In the genomic region with DNA sequence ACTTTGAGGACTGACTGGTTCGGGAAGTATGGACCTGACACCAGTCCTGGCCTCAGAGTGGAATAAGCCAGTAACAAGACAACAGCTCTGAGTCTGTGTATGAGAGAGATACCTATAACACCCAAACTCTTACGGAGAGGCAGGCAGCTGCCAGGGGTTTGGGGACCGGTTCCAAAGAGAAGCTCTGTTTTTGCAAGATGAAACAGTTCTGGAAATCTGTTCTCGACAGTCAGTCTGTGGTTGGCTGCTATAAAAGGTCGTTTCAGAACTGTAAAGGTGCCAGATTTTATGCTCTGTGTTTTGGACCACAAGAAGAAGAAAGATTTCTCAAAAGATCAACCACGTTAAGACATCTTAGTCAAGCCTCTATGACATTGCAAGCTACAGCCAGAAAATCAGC, we compare ENCODE assay signal across 35 mouse cellular contexts. TPM values are rescaled to one million over a fixed set of nuclear protein-coding genes. Genes with fewer than 3 reads are reported as not detected.
DNase-seq lines count a peak whose midpoint lies in the region; ATAC-seq and TF ChIP-seq lines count a peak whose summit lies in the region.
"Had no signal": no experiment of that assay in that cellular context is flagged by ENCODE, and none has a peak within 500 bp of the region (broad histone marks: within the 10 kb centered on the region; RNA-seq: fewer than 3 reads in every experiment).

No protein-coding gene starts in this region.

- no peak overlapping the region for H3K9ac ChIP-seq in forebrain, postnatal 0 days
- H3K9ac ChIP-seq in forebrain, embryonic 11.5 days (ENCODE audit: low read length), result no peak overlapping the region
- H3K9ac ChIP-seq in heart, embryonic 15.5 days, result no peak overlapping the region
- no peak overlapping the region for H3K9ac ChIP-seq in midbrain, embryonic 12.5 days (replicated peaks)
- H3K9ac ChIP-seq: embryonic facial prominence, embryonic 13.5 days; liver, embryonic 14.5 days had no signal

- no peak for TF ChIP-seq CTCF in forebrain, postnatal 0 days (IDR thresholded peaks at IDR 0.05; ENCODE audit: low read depth)

- intact Hi-C loops in heart, postnatal 36 days (cut with DNase I), result no loop called here

- H3K4me2 ChIP-seq in forebrain, postnatal 0 days (ENCODE audit: low read depth), result no peak overlapping the region
- H3K4me2 ChIP-seq in forebrain, embryonic 11.5 days (ENCODE audit: low read depth, low read length, severe bottlenecking), result no peak overlapping the region
- H3K4me2 ChIP-seq in heart, embryonic 15.5 days, result 0 out of 2 replicates have a peak overlapping the region, but pooled peaks have one; percentile 44
- H3K4me2 ChIP-seq in midbrain, embryonic 12.5 days (replicated peaks), result no peak overlapping the region

- DNase-seq in forebrain, postnatal 0 days, result peak; percentile 21
- no peak for DNase-seq in forebrain, embryonic 11.5 days (ENCODE audit: low spot score)
- DNase-seq in heart, postnatal 36 days, result no peak
- DNase-seq in midbrain, embryonic 10.5 days (ENCODE audit: low spot score), result no peak
- DNase-seq in telencephalon, adult 2 months (ENCODE audit: low read depth, low spot score), result peak; percentile 47
- DNase-seq: adrenal gland, adult 8-10 months; cerebellum, adult 11 months; cerebellum, adult 9-10 months; cerebellum, postnatal 36 days; gastrocnemius, postnatal 14 days; kidney, adult 8-10 months; kidney, postnatal 4 days; liver; lung, adult 2 months; lung, postnatal 14 days; right cerebral cortex, adult 18-20 months; right cerebral cortex, postnatal 4 days; thymus, adult 2 months; thymus, postnatal 36 days had no signal

- H3K4me3 ChIP-seq in forebrain, postnatal 0 days (ENCODE audit: low read depth, low read length), result no peak overlapping the region
- H3K4me3 ChIP-seq in forebrain, embryonic 11.5 days (ENCODE audit: low read depth, low read length), result no peak overlapping the region
- H3K4me3 ChIP-seq in heart, embryonic 15.5 days, result no peak overlapping the region
- no peak overlapping the region for H3K4me3 ChIP-seq in midbrain, embryonic 12.5 days
- no peak overlapping the region for H3K4me3 ChIP-seq in midbrain, embryonic 10.5 days

- H3K9me3 ChIP-seq in forebrain, postnatal 0 days (ENCODE audit: low read length), result no peaks in the 10 kb centered on the region
- no peaks in the 10 kb centered on the region for H3K9me3 ChIP-seq in forebrain, embryonic 11.5 days (ENCODE audit: control insufficient read depth, low read length)
- H3K9me3 ChIP-seq in heart, embryonic 15.5 days (replicated peaks), result no peaks in the 10 kb centered on the region
- no peaks in the 10 kb centered on the region for H3K9me3 ChIP-seq in midbrain, embryonic 12.5 days
- no peaks in the 10 kb centered on the region for H3K9me3 ChIP-seq in midbrain, embryonic 10.5 days (replicated peaks)
- H3K9me3 ChIP-seq: embryonic facial prominence, embryonic 13.5 days; forebrain, embryonic 10.5 days; G1E; hindbrain, embryonic 10.5 days had no signal

- 0 out of 2 replicates have a peak overlapping the region, but pooled peaks have one; percentile 40 for H3K27ac ChIP-seq in forebrain, postnatal 0 days (ENCODE audit: low read depth, low read length)
- H3K27ac ChIP-seq in forebrain, embryonic 11.5 days (ENCODE audit: low read depth, low read length), result no peak overlapping the region
- H3K27ac ChIP-seq in heart, embryonic 15.5 days, result no peak overlapping the region
- peak overlapping the region; percentile 22; the same call in 1 of the 2 replicates for H3K27ac ChIP-seq in midbrain, embryonic 12.5 days (replicated peaks)
- no peak overlapping the region for H3K27ac ChIP-seq in midbrain, embryonic 10.5 days (replicated peaks)
- H3K27ac ChIP-seq: embryonic facial prominence, embryonic 13.5 days; hindbrain, postnatal 0 days; kidney, postnatal 0 days; liver, embryonic 14.5 days; stomach, postnatal 0 days had no signal

- H3K36me3 ChIP-seq in forebrain, postnatal 0 days (ENCODE audit: insufficient read depth), result no peaks in the 10 kb centered on the region
- H3K36me3 ChIP-seq in forebrain, embryonic 11.5 days (ENCODE audit: control insufficient read depth, insufficient read depth, low read length), result no peaks in the 10 kb centered on the region
- no peaks in the 10 kb centered on the region for H3K36me3 ChIP-seq in heart, embryonic 15.5 days
- no peaks in the 10 kb centered on the region for H3K36me3 ChIP-seq in midbrain, embryonic 12.5 days
- H3K36me3 ChIP-seq in midbrain, embryonic 10.5 days, result no peaks in the 10 kb centered on the region
- H3K36me3 ChIP-seq: embryonic facial prominence, embryonic 13.5 days; forebrain, embryonic 10.5 days; G1E; hindbrain, embryonic 10.5 days had no signal

- no peak for ATAC-seq in forebrain, postnatal 0 days
- no peak for ATAC-seq in forebrain, embryonic 11.5 days (replicated peaks; ENCODE audit: low FRiP score)
- no peak for ATAC-seq in heart, embryonic 15.5 days (replicated peaks; ENCODE audit: insufficient number of reproducible peaks, insufficient read depth, low FRiP score, low read depth)
- ATAC-seq in midbrain, embryonic 12.5 days (ENCODE audit: low FRiP score, low read depth), result no peak
- ATAC-seq: forebrain, embryonic 16.5 days; hindbrain, postnatal 0 days; intestine, embryonic 16.5 days had no signal

- no peaks in the 10 kb centered on the region for H3K27me3 ChIP-seq in forebrain, postnatal 0 days (ENCODE audit: insufficient read depth, low read length)
- peaks cover 2% of the 10 kb centered on the region; the same call in 1 of the 2 replicates for H3K27me3 ChIP-seq in forebrain, embryonic 11.5 days (ENCODE audit: control insufficient read depth, insufficient read depth, low read length)
- 0 out of 2 replicates have a peak, but pooled peaks cover 6% of the 10 kb centered on the region for H3K27me3 ChIP-seq in heart, embryonic 15.5 days
- H3K27me3 ChIP-seq in midbrain, embryonic 12.5 days, result peaks cover 52% of the 10 kb centered on the region
- H3K27me3 ChIP-seq in midbrain, embryonic 10.5 days (ENCODE audit: low read depth, poor library complexity, severe bottlenecking), result peaks cover 73% of the 10 kb centered on the region

- H3K4me1 ChIP-seq in forebrain, postnatal 0 days (ENCODE audit: insufficient read depth), result peaks cover 13% of the 10 kb centered on the region
- no peaks in the 10 kb centered on the region; the same call in 1 of the 2 replicates for H3K4me1 ChIP-seq in forebrain, embryonic 11.5 days (replicated peaks; ENCODE audit: control insufficient read depth, insufficient read depth, low read length)
- peaks cover 55% of the 10 kb centered on the region for H3K4me1 ChIP-seq in heart, embryonic 15.5 days (replicated peaks)
- H3K4me1 ChIP-seq in midbrain, embryonic 12.5 days, result peaks cover 18% of the 10 kb centered on the region
- H3K4me1 ChIP-seq in midbrain, embryonic 10.5 days, result peaks cover 48% of the 10 kb centered on the region

- WGBS in forebrain, postnatal 0 days, result 49% methylated on average over 6 of the region's 6 CpGs
- WGBS in forebrain, embryonic 11.5 days, result 74% methylated on average over 6 of the region's 6 CpGs
- WGBS in heart, embryonic 15.5 days, result 53% methylated on average over 6 of the region's 6 CpGs
- WGBS in midbrain, embryonic 12.5 days, result 66% methylated on average over 6 of the region's 6 CpGs
- WGBS in midbrain, embryonic 10.5 days, result 62% methylated on average over 6 of the region's 6 CpGs

RNA-seq across cellular contexts. Expression of a gene that starts 5.4 kb away (rescaled TPM):
- 1.1 and 2.0 TPM in 2 replicates for total RNA-seq in forebrain, postnatal 0 days (2014; rRNA removed)
- 0.58 and 0.68 TPM in 2 replicates for polyA plus RNA-seq in forebrain, postnatal 0 days (2015; fragmentation: Nextera tagmentation; extraction: Ambion mirVana)
- polyA plus RNA-seq in forebrain, embryonic 11.5 days (2014; fragmentation: Nextera tagmentation; extraction: Ambion mirVana), result 0.21 TPM in 1 of 2 replicates, not detected in the other
- polyA plus RNA-seq in heart, embryonic 15.5 days (2015; fragmentation: Nextera tagmentation; extraction: Ambion mirVana), result 15.7 and 19.8 TPM in 2 replicates
- 1 to 10 TPM; 6.9 to 8.0 TPM for total RNA-seq in heart, postnatal 36 days (2021)
- polyA plus RNA-seq in midbrain, embryonic 12.5 days (2016; fragmentation: Nextera tagmentation; extraction: Ambion mirVana), result 0.23 TPM in 1 of 2 replicates, not detected in the other
- polyA plus RNA-seq in midbrain, embryonic 10.5 days (2016; fragmentation: Nextera tagmentation; extraction: Ambion mirVana), result 0.11 and 0.30 TPM in 2 replicates
- total RNA-seq: G1E; granulocyte monocyte progenitor cell, adult 5-6 weeks; megakaryocyte progenitor cell, adult 5-6 weeks; monocyte, adult 5-6 weeks; neutrophil, adult 5-6 weeks had no signal
- polyA plus RNA-seq: G1E had no signal

Comparison
In these comparisons a context has a peak if more than half of its experiments do, and no peak if none do; other contexts are left out.
1. DNase-seq: peak in forebrain, postnatal 0 days (single experiment) and telencephalon, adult 2 months (single experiment); none in forebrain, embryonic 11.5 days (single experiment), heart, postnatal 36 days (0 of 2) and midbrain, embryonic 10.5 days (single experiment).
2. H3K27ac ChIP-seq: peak in forebrain, postnatal 0 days (single experiment) and midbrain, embryonic 12.5 days (single experiment); none in forebrain, embryonic 11.5 days (single experiment), heart, embryonic 15.5 days (single experiment) and midbrain, embryonic 10.5 days (single experiment).